Mouse (Mus musculus): ENCODE results near the gene Pnldc1. TPM values are rescaled to one million over a fixed set of nuclear protein-coding genes. Genes with fewer than 3 reads are reported as not detected.

Pnldc1 gene
- total and polyA plus RNA-seq, 2 experiments from 2014 or later, result 0.45 TPM; not detected in 1

GRCm38 (mm10) chr17:12915881-12916583 lies 6.0 kb upstream of the Pnldc1 start, which contains the start of gene Mrpl18:
TSS of gene Mrpl18 (minus strand) at chr17:12916345.
- peak; percentile 79; the same call in 1 of the 2 replicates for TF ChIP-seq EP300 (IDR thresholded peaks at IDR 0.05; ENCODE audit: low read depth)
- no peak for TF ChIP-seq CTCF (IDR thresholded peaks at IDR 0.05; ENCODE audit: low read depth)
- peaks cover 49% of the 10 kb centered on the region for H3K36me3 ChIP-seq (replicated peaks; ENCODE audit: control insufficient read depth, insufficient read depth, low read length)

GRCm38 (mm10) chr17:12915488-12915880 lies 5.5 kb upstream of the Pnldc1 start, which contains the start of gene Tcp1:
TSS of gene Tcp1 (plus strand) at chr17:12915701.
- Histone ChIP-seq H3K4me2 (ENCODE audit: low read depth, low read length) (peak within 1 kb of the TSS; percentile 81), H3K9me3 (replicated peaks; ENCODE audit: control insufficient read depth, low read length) (no peaks in the 10 kb centered on the region), H3K4me1 (ENCODE audit: control insufficient read depth, insufficient read depth) (peaks cover 7% of the 10 kb centered on the region), H3K36me3 (replicated peaks; ENCODE audit: control insufficient read depth, insufficient read depth, low read length) (peaks cover 49% of the 10 kb centered on the region), H3K27ac (ENCODE audit: low read depth) (peak within 1 kb of the TSS; percentile 94), H3K9ac (replicated peaks; ENCODE audit: low read depth, low read length) (peak within 1 kb of the TSS; percentile 94), H3K27me3 (ENCODE audit: control insufficient read depth, insufficient read depth, low read length) (no peaks in the 10 kb centered on the region), H3K4me3 (ENCODE audit: low read depth, low read length) (peak within 1 kb of the TSS; percentile 82)
- ATAC-seq (ENCODE audit: insufficient read depth, low read depth), result no peak
- TF ChIP-seq CTCF (IDR thresholded peaks at IDR 0.05; ENCODE audit: low read depth), result no peak
- TF ChIP-seq EP300 (IDR thresholded peaks at IDR 0.05; ENCODE audit: low read depth), result no peak
- DNase-seq (ENCODE audit: low spot score), result no peak
- 0% methylated on average over 18 of the region's 18 CpGs for whole genome bisulfite sequencing

More at GRCm38 (mm10) chr17:12915881-12916583, 6.0 kb upstream of the Pnldc1 start, which contains the start of gene Mrpl18:
- Histone ChIP-seq H3K9ac (replicated peaks; ENCODE audit: low read depth, low read length) (peak within 1 kb of the TSS; percentile 94), H3K9me3 (replicated peaks; ENCODE audit: control insufficient read depth, low read length) (no peaks in the 10 kb centered on the region), H3K4me1 (ENCODE audit: control insufficient read depth, insufficient read depth) (peaks cover 7% of the 10 kb centered on the region), H3K27ac (ENCODE audit: low read depth) (peak within 1 kb of the TSS; percentile 94), H3K4me3 (ENCODE audit: low read depth, low read length) (peak within 1 kb of the TSS; percentile 82), H3K27me3 (ENCODE audit: control insufficient read depth, insufficient read depth, low read length) (no peaks in the 10 kb centered on the region), H3K4me2 (ENCODE audit: low read depth, low read length) (peak within 1 kb of the TSS; percentile 81)
- DNase-seq (ENCODE audit: low spot score) (peak; percentile 100), ATAC-seq (ENCODE audit: insufficient read depth, low read depth) (peak; percentile 98)
- WGBS, result under 1% methylated on average over 56 of the region's 56 CpGs

GRCm38 (mm10) chr17:12910391-12910790 lies 361 bp upstream of the Pnldc1 start:
- Histone ChIP-seq H3K4me2 (ENCODE audit: low read depth, low read length) (no peak overlapping the region), H3K27me3 (ENCODE audit: control insufficient read depth, insufficient read depth, low read length) (no peaks in the 10 kb centered on the region), H3K4me3 (ENCODE audit: low read depth, low read length) (no peak overlapping the region), H3K27ac (ENCODE audit: low read depth) (no peak overlapping the region), H3K9me3 (replicated peaks; ENCODE audit: control insufficient read depth, low read length) (no peaks in the 10 kb centered on the region), H3K9ac (replicated peaks; ENCODE audit: low read depth, low read length) (no peak overlapping the region), H3K4me1 (ENCODE audit: control insufficient read depth, insufficient read depth) (no peaks in the 10 kb centered on the region), H3K36me3 (replicated peaks; ENCODE audit: control insufficient read depth, insufficient read depth, low read length) (peaks cover 46% of the 10 kb centered on the region)
- WGBS, result 82% methylated on average over 8 of the region's 8 CpGs
- no peak for DNase-seq (ENCODE audit: low spot score)
- ATAC-seq (ENCODE audit: insufficient read depth, low read depth), result no peak
- no peak for TF ChIP-seq EP300 (IDR thresholded peaks at IDR 0.05; ENCODE audit: low read depth)
- TF ChIP-seq CTCF (IDR thresholded peaks at IDR 0.05; ENCODE audit: low read depth), result no peak

GRCm38 (mm10) chr17:12906436-12906835 lies 3.6 kb downstream of the Pnldc1 start:
- Histone ChIP-seq H3K4me2 (ENCODE audit: low read depth, low read length) (no peak overlapping the region), H3K9me3 (replicated peaks; ENCODE audit: control insufficient read depth, low read length) (no peaks in the 10 kb centered on the region), H3K4me3 (ENCODE audit: low read depth, low read length) (no peak overlapping the region), H3K27ac (ENCODE audit: low read depth) (no peak overlapping the region), H3K27me3 (ENCODE audit: control insufficient read depth, insufficient read depth, low read length) (no peaks in the 10 kb centered on the region), H3K4me1 (ENCODE audit: control insufficient read depth, insufficient read depth) (no peaks in the 10 kb centered on the region), H3K9ac (replicated peaks; ENCODE audit: low read depth, low read length) (no peak overlapping the region), H3K36me3 (replicated peaks; ENCODE audit: control insufficient read depth, insufficient read depth, low read length) (peaks cover 41% of the 10 kb centered on the region)
- WGBS, result 85% methylated on average over 9 of the region's 9 CpGs
- ATAC-seq (ENCODE audit: insufficient read depth, low read depth), result no peak
- TF ChIP-seq EP300 (IDR thresholded peaks at IDR 0.05; ENCODE audit: low read depth), result no peak
- no peak for TF ChIP-seq CTCF (IDR thresholded peaks at IDR 0.05; ENCODE audit: low read depth)
- DNase-seq (ENCODE audit: low spot score), result no peak

DNA sequence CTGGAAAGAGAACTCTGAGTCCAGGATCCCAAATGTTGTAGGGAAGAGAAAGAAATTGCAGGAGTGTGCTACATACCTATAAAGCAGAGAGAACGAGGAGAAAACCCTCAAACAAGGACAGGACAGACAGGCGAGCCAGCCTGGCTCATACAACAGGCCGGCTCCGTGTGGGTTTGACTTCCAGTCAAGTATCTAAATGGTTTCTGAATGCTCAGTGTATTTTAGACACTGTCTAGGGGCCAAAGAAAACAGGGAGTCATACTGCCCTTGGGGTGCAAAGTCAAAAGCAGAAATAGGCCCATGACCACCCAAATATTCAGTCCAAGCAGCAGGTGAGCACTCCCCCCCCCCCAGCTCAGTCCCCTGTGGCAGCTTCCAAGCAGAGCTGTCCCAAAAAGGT lies 4.2 kb downstream of the Pnldc1 start:
- Histone ChIP-seq H3K27ac (ENCODE audit: low read depth) (no peak overlapping the region), H3K9me3 (replicated peaks; ENCODE audit: control insufficient read depth, low read length) (no peaks in the 10 kb centered on the region), H3K27me3 (ENCODE audit: control insufficient read depth, insufficient read depth, low read length) (no peaks in the 10 kb centered on the region), H3K36me3 (replicated peaks; ENCODE audit: control insufficient read depth, insufficient read depth, low read length) (peaks cover 36% of the 10 kb centered on the region), H3K4me2 (ENCODE audit: low read depth, low read length) (no peak overlapping the region), H3K9ac (replicated peaks; ENCODE audit: low read depth, low read length) (no peak overlapping the region), H3K4me3 (ENCODE audit: low read depth, low read length) (no peak overlapping the region), H3K4me1 (ENCODE audit: control insufficient read depth, insufficient read depth) (no peaks in the 10 kb centered on the region)
- no peak for DNase-seq (ENCODE audit: low spot score)
- ATAC-seq (ENCODE audit: insufficient read depth, low read depth), result no peak
- TF ChIP-seq EP300 (IDR thresholded peaks at IDR 0.05; ENCODE audit: low read depth), result no peak
- TF ChIP-seq CTCF (IDR thresholded peaks at IDR 0.05; ENCODE audit: low read depth), result no peak
- WGBS, result 86% methylated on average over 4 of the region's 4 CpGs

All from heart, postnatal 0 days (tissue).